Mouse (Mus musculus): ENCODE data around the gene Cep290. TPM values are rescaled to one million over a fixed set of nuclear protein-coding genes. Genes with fewer than 3 reads are reported as not detected.

Gene Cep290
- polyA plus RNA-seq (2014; fragmentation: Nextera tagmentation; extraction: Ambion mirVana), result 6.1 and 8.0 TPM in 2 replicates

- WGBS, result under 1% methylated on average over 63 of the region's 63 CpGs
- peak; percentile 100 for ATAC-seq (ENCODE audit: insufficient number of reproducible peaks, low FRiP score, low TSS enrichment, low read depth)
Observed at GRCm38 (mm10) chr10:100487097-100487978, at the start of gene Cep290, which contains the start of gene Tmtc3. Gene Cep290 (plus strand): TSS chr10:100487558. Gene Tmtc3 (minus strand): TSS chr10:100487350.

GRCm38 (mm10) chr10:100449394-100449793, 38.0 kb upstream of the Cep290 start:
- ATAC-seq (ENCODE audit: insufficient number of reproducible peaks, low FRiP score, low TSS enrichment, low read depth), result no peak

More at GRCm38 (mm10) chr10:100487097-100487978, at the start of gene Cep290, which contains the start of gene Tmtc3:
- Histone ChIP-seq H3K27me3 (ENCODE audit: control insufficient read depth, insufficient read depth, low read length) (no peaks in the 10 kb centered on the region), H3K4me3 (ENCODE audit: low read depth, low read length) (peak within 1 kb of the TSS; percentile 77), H3K4me1 (ENCODE audit: control insufficient read depth, insufficient read depth, low read length) (0 out of 2 replicates have a peak, but pooled peaks cover 3% of the 10 kb centered on the region), H3K36me3 (ENCODE audit: control insufficient read depth, insufficient read depth, low read length) (no peaks in the 10 kb centered on the region), H3K4me2 (ENCODE audit: low read depth, severe bottlenecking) (peak within 1 kb of the TSS; percentile 86), H3K27ac (replicated peaks; ENCODE audit: low read depth, low read length) (peak within 1 kb of the TSS; percentile 21; the same call in 1 of the 2 replicates), H3K9me3 (ENCODE audit: control insufficient read depth, low read length) (no peaks in the 10 kb centered on the region), H3K9ac (ENCODE audit: low read length) (peak within 1 kb of the TSS; percentile 81)
- peak; percentile 92 for DNase-seq (ENCODE audit: low spot score)

GRCm38 (mm10) chr10:100460515-100460914, 26.8 kb upstream of the Cep290 start:
- DNase-seq (ENCODE audit: low spot score) (no peak), ATAC-seq (ENCODE audit: insufficient number of reproducible peaks, low FRiP score, low TSS enrichment, low read depth) (no peak)
- Histone ChIP-seq H3K4me1 (ENCODE audit: control insufficient read depth, insufficient read depth, low read length) (no peaks in the 10 kb centered on the region), H3K36me3 (ENCODE audit: control insufficient read depth, insufficient read depth, low read length) (no peaks in the 10 kb centered on the region), H3K9ac (ENCODE audit: low read length) (no peak overlapping the region), H3K27ac (replicated peaks; ENCODE audit: low read depth, low read length) (no peak overlapping the region), H3K4me3 (ENCODE audit: low read depth, low read length) (no peak overlapping the region), H3K27me3 (ENCODE audit: control insufficient read depth, insufficient read depth, low read length) (no peaks in the 10 kb centered on the region), H3K4me2 (ENCODE audit: low read depth, severe bottlenecking) (no peak overlapping the region), H3K9me3 (ENCODE audit: control insufficient read depth, low read length) (no peaks in the 10 kb centered on the region)

More at GRCm38 (mm10) chr10:100449394-100449793, 38.0 kb upstream of the Cep290 start:
- Histone ChIP-seq H3K9ac (ENCODE audit: low read length) (no peak overlapping the region), H3K27ac (replicated peaks; ENCODE audit: low read depth, low read length) (no peak overlapping the region), H3K4me2 (ENCODE audit: low read depth, severe bottlenecking) (no peak overlapping the region), H3K4me3 (ENCODE audit: low read depth, low read length) (no peak overlapping the region), H3K4me1 (ENCODE audit: control insufficient read depth, insufficient read depth, low read length) (no peaks in the 10 kb centered on the region), H3K27me3 (ENCODE audit: control insufficient read depth, insufficient read depth, low read length) (no peaks in the 10 kb centered on the region), H3K9me3 (ENCODE audit: control insufficient read depth, low read length) (no peaks in the 10 kb centered on the region), H3K36me3 (ENCODE audit: control insufficient read depth, insufficient read depth, low read length) (no peaks in the 10 kb centered on the region)
- DNase-seq (ENCODE audit: low spot score), result no peak

- WGBS, result 61% methylated on average over 3 of the region's 3 CpGs
- DNase-seq (ENCODE audit: low spot score), result no peak
Observed at GRCm38 (mm10) chr10:100475040-100475439, 12.3 kb upstream of the Cep290 start.

GRCm38 (mm10) chr10:100479538-100479937, 7.8 kb upstream of the Cep290 start:
- WGBS, result 89% methylated on average over 3 of the region's 3 CpGs
- no peak for ATAC-seq (ENCODE audit: insufficient number of reproducible peaks, low FRiP score, low TSS enrichment, low read depth)
- no peaks in the 10 kb centered on the region for H3K27me3 ChIP-seq (ENCODE audit: control insufficient read depth, insufficient read depth, low read length)

More at GRCm38 (mm10) chr10:100475040-100475439, 12.3 kb upstream of the Cep290 start:
- Histone ChIP-seq H3K36me3 (ENCODE audit: control insufficient read depth, insufficient read depth, low read length) (peaks cover 4% of the 10 kb centered on the region; the same call in 1 of the 2 replicates), H3K9ac (ENCODE audit: low read length) (no peak overlapping the region), H3K27me3 (ENCODE audit: control insufficient read depth, insufficient read depth, low read length) (no peaks in the 10 kb centered on the region), H3K4me3 (ENCODE audit: low read depth, low read length) (no peak overlapping the region), H3K4me1 (ENCODE audit: control insufficient read depth, insufficient read depth, low read length) (no peaks in the 10 kb centered on the region), H3K9me3 (ENCODE audit: control insufficient read depth, low read length) (no peaks in the 10 kb centered on the region), H3K4me2 (ENCODE audit: low read depth, severe bottlenecking) (no peak overlapping the region), H3K27ac (replicated peaks; ENCODE audit: low read depth, low read length) (no peak overlapping the region)
- no peak for ATAC-seq (ENCODE audit: insufficient number of reproducible peaks, low FRiP score, low TSS enrichment, low read depth)

GRCm38 (mm10) chr10:100486701-100487096, 659 bp upstream of the Cep290 start:
- Histone ChIP-seq H3K4me2 (ENCODE audit: low read depth, severe bottlenecking) (peak overlapping the region; percentile 86), H3K9ac (ENCODE audit: low read length) (peak overlapping the region; percentile 81), H3K9me3 (ENCODE audit: control insufficient read depth, low read length) (no peaks in the 10 kb centered on the region), H3K4me1 (ENCODE audit: control insufficient read depth, insufficient read depth, low read length) (0 out of 2 replicates have a peak, but pooled peaks cover 3% of the 10 kb centered on the region), H3K27me3 (ENCODE audit: control insufficient read depth, insufficient read depth, low read length) (no peaks in the 10 kb centered on the region), H3K4me3 (ENCODE audit: low read depth, low read length) (peak overlapping the region; percentile 77), H3K36me3 (ENCODE audit: control insufficient read depth, insufficient read depth, low read length) (no peaks in the 10 kb centered on the region), H3K27ac (replicated peaks; ENCODE audit: low read depth, low read length) (peak overlapping the region; percentile 21; the same call in 1 of the 2 replicates)
- under 1% methylated on average over 13 of the region's 13 CpGs for WGBS
- ATAC-seq (ENCODE audit: insufficient number of reproducible peaks, low FRiP score, low TSS enrichment, low read depth), result no peak; the same call in none of the 2 replicates
- no peak for DNase-seq (ENCODE audit: low spot score)

More at GRCm38 (mm10) chr10:100479538-100479937, 7.8 kb upstream of the Cep290 start:
- H3K4me2 ChIP-seq (ENCODE audit: low read depth, severe bottlenecking), result no peak overlapping the region
- peaks cover 2% of the 10 kb centered on the region; the same call in 1 of the 2 replicates for H3K36me3 ChIP-seq (ENCODE audit: control insufficient read depth, insufficient read depth, low read length)
- H3K9me3 ChIP-seq (ENCODE audit: control insufficient read depth, low read length), result no peaks in the 10 kb centered on the region
- H3K4me1 ChIP-seq (ENCODE audit: control insufficient read depth, insufficient read depth, low read length), result no peaks in the 10 kb centered on the region
- no peak overlapping the region for H3K9ac ChIP-seq (ENCODE audit: low read length)
- no peak overlapping the region for H3K27ac ChIP-seq (replicated peaks; ENCODE audit: low read depth, low read length)
- H3K4me3 ChIP-seq (ENCODE audit: low read depth, low read length), result no peak overlapping the region
- no peak for DNase-seq (ENCODE audit: low spot score)

- H3K4me1 ChIP-seq (ENCODE audit: control insufficient read depth, insufficient read depth, low read length), result no peaks in the 10 kb centered on the region
- H3K9me3 ChIP-seq (ENCODE audit: control insufficient read depth, low read length), result no peaks in the 10 kb centered on the region
- H3K27ac ChIP-seq (replicated peaks; ENCODE audit: low read depth, low read length), result no peak overlapping the region
- no peaks in the 10 kb centered on the region; the same call in 1 of the 2 replicates for H3K36me3 ChIP-seq (ENCODE audit: control insufficient read depth, insufficient read depth, low read length)
- no peaks in the 10 kb centered on the region for H3K27me3 ChIP-seq (ENCODE audit: control insufficient read depth, insufficient read depth, low read length)
- DNase-seq (ENCODE audit: low spot score) (no peak), ATAC-seq (ENCODE audit: insufficient number of reproducible peaks, low FRiP score, low TSS enrichment, low read depth) (no peak)
- no peak overlapping the region for H3K4me2 ChIP-seq (ENCODE audit: low read depth, severe bottlenecking)
- 94% methylated on average over 7 of the region's 7 CpGs for WGBS
- no peak overlapping the region for H3K4me3 ChIP-seq (ENCODE audit: low read depth, low read length)
- no peak overlapping the region for H3K9ac ChIP-seq (ENCODE audit: low read length)
Observed at GRCm38 (mm10) chr10:100491916-100492315, 4.6 kb downstream of the Cep290 start.

- Histone ChIP-seq H3K36me3 (ENCODE audit: control insufficient read depth, insufficient read depth, low read length) (no peaks in the 10 kb centered on the region; the same call in 1 of the 2 replicates), H3K4me3 (ENCODE audit: low read depth, low read length) (no peak overlapping the region), H3K27me3 (ENCODE audit: control insufficient read depth, insufficient read depth, low read length) (no peaks in the 10 kb centered on the region), H3K4me1 (ENCODE audit: control insufficient read depth, insufficient read depth, low read length) (no peaks in the 10 kb centered on the region), H3K4me2 (ENCODE audit: low read depth, severe bottlenecking) (no peak overlapping the region), H3K9ac (ENCODE audit: low read length) (no peak overlapping the region), H3K9me3 (ENCODE audit: control insufficient read depth, low read length) (no peaks in the 10 kb centered on the region), H3K27ac (replicated peaks; ENCODE audit: low read depth, low read length) (no peak overlapping the region)
- DNase-seq (ENCODE audit: low spot score) (no peak), ATAC-seq (ENCODE audit: insufficient number of reproducible peaks, low FRiP score, low TSS enrichment, low read depth) (no peak)
- WGBS, result 79% methylated on average over 3 of the region's 3 CpGs
Observed at GRCm38 (mm10) chr10:100498309-100498708, 11.0 kb downstream of the Cep290 start.
